Mouse (Mus musculus): ENCODE results near the gene Nop9.

DNA sequence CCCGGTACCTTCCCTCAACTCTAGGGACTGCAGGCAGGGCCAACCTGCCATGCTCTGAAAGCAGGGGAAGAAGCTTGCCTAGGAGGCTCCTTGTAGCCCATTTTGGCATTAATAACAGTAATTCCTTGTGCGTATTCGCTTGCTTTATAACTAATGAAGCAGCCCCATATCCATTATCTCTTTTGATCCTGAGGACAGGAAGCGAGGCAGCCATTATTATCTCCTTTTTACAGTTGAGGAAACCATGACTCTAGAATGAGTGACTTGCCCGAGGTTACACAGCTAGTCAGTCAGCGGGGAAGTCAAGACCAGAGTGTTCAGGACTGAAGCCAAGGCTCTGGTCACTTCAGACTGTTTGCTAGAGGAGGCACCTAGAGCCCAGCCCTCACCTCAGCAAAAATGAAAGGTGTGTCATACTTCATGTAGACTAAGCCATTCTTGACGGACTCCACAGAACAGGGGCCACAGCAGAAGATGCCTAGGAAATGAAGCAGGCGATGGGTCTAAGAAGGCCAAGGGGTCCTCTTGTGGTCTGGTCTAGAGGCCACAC is 39.4 kb upstream of the Nop9 start:
- TF ChIP-seq CTCF (IDR thresholded peaks at IDR 0.05; ENCODE audit: extremely low read depth, insufficient read depth, low read length) (no peak), POLR2A (IDR thresholded peaks at IDR 0.05; ENCODE audit: extremely low read depth, insufficient read depth, low read length) (no peak)

All from cortical plate, adult 2 months (tissue).